Mouse (Mus musculus) large intestine, adult 2 months (tissue): ENCODE measurements around the gene Gm48551. TPM values are rescaled to one million over a fixed set of nuclear protein-coding genes. Genes with fewer than 3 reads are reported as not detected.

Source experiments
- DNase-seq: peaks from one replicate; pipeline ENCODE4 v3.0.0-alpha.2; 2012; ENCODE audit warnings: low read depth, low spot score
- WGBS: fragments of 180-500 bp; shearing (Covaris S2); methylation state at CpG from one replicate; pipeline ENCODE4 v1.1.7; 2018; 5-methylcytosine and 5-hydroxymethylcytosine counted together
- polyA plus RNA-seq: library from polyadenylated mRNA; depleted of rRNA; stranded (reverse); fragments of >200 nt; gene quantifications from 2 replicates; pipeline ENCODE4 v1.2.3, GENCODE M21; 2012

Gm48551 gene
- polyA plus RNA-seq, 1 experiment = 3.7 TPM

- no peak for DNase-seq
- 57% methylated on average over 12 of the region's 12 CpGs for WGBS
Observed at GRCm38 (mm10) chr10:81356352-81356990, 27.8 kb upstream of the Gm48551 start.

DNA sequence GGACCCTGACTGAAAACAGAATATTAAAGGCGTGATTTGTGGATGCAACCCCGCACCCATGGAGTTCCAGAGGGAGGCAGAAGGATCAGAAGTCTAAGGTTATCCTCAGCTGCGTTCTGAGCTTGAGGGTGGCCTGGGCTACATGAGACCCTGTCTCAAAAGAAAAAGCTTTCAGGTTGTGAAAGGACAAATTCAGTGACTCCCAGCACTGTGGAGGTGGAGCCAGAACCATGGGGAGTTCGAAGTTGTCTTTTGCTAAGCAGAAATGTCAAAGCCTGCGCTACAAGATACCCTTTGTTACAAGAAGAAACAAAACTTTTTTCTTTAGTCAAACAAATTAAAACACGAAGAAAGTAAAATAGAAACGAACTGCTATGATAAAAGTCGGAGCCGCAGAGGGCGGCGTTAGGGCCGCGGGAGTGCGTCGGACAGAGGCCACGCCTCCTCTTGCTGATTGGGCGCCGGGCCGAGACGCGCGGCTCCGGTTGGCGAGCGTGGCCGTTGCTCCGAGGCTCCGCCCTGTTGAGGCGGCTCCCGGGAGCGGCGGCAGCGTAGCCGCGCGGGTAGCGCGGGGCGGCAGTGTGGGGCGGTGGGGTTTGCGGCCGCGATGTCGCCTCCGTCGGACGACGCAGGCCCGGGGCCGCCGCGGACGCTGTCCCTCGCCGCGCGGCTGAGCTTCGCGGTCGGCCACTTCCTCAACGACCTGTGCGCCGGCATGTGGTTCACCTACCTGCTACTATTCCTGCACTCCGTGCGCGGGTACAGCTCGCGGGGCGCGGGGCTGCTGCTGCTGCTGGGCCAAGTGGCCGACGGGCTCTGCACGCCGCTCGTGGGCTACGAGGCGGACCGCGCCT lies 27.0 kb upstream of the Gm48551 start, which contains the start of gene Mfsd12:
Gene Mfsd12, plus strand, starts transcription at position 501 of the 854 bp plus-strand sequence.
- 2% methylated on average over 74 of the region's 79 CpGs for WGBS
- DNase-seq = no peak

DNA sequence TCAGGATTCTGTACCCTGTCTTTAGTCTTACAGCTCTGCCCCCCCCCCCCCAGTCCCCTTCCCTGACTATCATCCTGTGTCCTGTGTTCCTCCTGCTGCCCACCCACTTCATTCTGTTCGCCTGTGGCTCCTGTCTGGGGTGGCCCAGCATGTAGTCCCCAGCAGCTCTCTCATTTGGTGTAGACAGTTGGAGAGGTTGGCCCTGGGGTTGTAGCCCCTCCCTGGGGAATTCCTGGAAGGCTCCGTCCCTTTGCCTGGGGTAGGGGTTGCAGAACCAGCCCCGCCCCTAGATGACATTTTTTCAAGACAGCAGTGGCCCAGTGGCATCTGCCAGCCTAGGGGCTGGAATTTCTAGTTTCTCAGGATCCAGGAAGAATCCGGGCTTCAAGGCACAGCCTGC lies 26.1 kb upstream of the Gm48551 start:
- no peak for DNase-seq
- WGBS = 35% methylated on average over 4 of the region's 4 CpGs

GRCm38 (mm10) chr10:81358841-81359240 lies 25.4 kb upstream of the Gm48551 start:
- no peak for DNase-seq
- 39% methylated on average over 1 of the region's 1 CpGs for WGBS

DNA sequence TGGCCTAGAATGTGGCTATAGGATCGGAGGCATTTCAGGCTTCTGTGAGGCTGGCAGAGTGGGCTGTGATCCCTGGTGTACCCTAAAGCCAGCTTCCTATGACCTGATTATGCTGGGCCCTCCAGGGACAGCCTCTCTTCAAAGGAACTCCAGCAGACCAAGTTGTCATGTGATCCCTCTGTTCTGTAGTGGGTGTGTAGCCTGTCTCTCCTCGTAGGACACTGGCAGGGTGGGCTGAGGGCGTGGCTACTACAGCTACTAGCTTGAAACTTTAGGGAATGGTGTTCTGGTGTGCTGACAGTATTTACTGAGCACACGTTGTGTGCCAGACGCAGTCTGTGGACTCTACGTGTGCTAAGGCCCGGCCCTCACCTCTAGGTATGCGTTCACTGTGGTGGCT lies 23.5 kb upstream of the Gm48551 start:
- WGBS = 73% methylated on average over 8 of the region's 8 CpGs
- DNase-seq = no peak

GRCm38 (mm10) chr10:81362336-81362949 lies 21.8 kb upstream of the Gm48551 start:
- WGBS = 53% methylated on average over 12 of the region's 12 CpGs

DNA sequence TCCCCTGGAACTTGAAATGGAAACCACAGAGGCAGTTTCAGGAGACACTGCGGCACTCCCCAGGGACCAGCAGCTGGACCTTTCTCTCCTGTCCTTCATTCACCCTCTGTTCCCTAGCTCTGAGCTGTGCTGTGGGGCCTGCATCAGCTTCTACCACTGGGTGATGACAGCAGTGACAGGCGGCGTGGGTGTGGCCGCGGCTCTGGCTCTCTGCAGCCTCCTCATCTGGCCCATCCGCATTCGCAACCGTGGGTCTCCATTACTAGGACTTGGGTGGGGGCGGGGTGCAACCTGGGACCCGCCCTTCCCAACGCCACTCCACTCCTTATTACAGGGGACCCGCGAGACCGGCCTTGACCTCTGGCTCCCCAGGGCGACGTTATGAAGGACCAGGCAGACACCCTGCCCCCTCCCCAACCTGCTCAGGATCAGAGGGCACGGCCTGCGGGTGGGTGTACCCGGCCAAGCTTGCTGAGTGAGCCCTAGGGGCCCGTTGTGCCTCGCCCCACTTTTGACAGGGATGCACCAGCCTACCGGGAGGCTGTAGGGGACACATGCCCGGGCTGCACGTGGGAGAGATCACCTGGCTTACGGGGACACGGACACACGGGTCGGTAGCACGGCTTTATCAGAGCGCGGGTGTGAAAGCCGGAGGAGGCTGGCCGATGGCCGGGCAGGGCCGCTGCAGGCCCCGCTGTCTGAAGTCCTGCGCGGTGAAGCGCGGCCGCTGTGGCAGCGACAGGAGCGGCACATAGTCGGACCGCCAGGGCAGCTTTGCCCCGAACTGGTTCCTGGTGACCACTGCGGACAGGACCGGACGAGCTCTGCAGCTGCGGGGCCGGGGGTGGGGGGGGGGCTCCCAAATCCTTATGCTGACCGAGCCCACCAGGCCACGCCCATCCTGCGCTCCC lies 20.6 kb upstream of the Gm48551 start:
- WGBS = 40% methylated on average over 52 of the region's 54 CpGs

More at GRCm38 (mm10) chr10:81362336-81362949, 21.8 kb upstream of the Gm48551 start:
- no peak for DNase-seq

DNA sequence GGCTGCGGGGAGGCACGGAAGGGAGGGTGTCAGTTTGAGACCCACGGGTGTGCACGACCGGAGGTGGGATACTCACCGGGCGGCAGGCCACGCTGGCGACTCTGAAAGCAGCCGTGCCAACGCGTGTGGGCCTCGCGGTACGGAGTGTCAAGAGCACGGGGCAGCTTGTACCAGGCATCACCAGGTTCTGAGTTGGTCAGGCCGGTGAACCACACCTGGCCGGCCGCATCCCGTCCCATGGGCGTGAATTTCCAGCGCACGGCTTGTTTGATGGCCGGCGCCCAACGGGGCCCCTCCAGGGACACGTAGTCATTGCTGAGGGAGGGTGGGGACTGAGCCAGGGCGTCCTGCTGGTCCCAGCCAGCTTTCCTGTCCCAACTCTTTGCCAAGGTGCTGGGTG lies 19.6 kb upstream of the Gm48551 start:
- no peak for DNase-seq
- WGBS = 21% methylated on average over 28 of the region's 28 CpGs

More for the DNA sequence above, 20.6 kb upstream of the Gm48551 start:
- DNase-seq = no peak

- DNase-seq = no peak
- 35% methylated on average over 4 of the region's 4 CpGs for WGBS
Observed at GRCm38 (mm10) chr10:81365073-81365472, 19.2 kb upstream of the Gm48551 start.

GRCm38 (mm10) chr10:81365672-81366476 lies 18.4 kb upstream of the Gm48551 start, which contains the start of gene 4930404N11Rik:
Gene 4930404N11Rik (minus strand): TSS chr10:81365816.
- WGBS = 46% methylated on average over 12 of the region's 12 CpGs
- DNase-seq = no peak

GRCm38 (mm10) chr10:81366477-81367206 lies 17.6 kb upstream of the Gm48551 start:
- WGBS = 61% methylated on average over 6 of the region's 6 CpGs
- no peak for DNase-seq

DNA sequence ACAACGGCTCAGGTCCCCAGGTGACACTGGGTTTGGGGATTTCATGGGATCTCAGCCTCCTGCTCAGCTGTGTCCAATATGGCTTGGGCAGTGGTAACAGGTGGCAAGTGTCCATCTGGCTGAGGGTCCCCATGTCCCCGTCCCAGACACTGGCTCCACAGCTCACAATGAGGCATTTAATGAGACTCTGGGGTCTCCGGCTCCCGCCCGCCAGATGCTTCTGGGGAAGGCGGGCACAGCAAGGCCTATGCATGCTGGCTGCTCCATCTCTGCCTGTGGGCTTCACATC lies 17.1 kb upstream of the Gm48551 start:
- no peak for DNase-seq
- 91% methylated on average over 6 of the region's 6 CpGs for WGBS

DNA sequence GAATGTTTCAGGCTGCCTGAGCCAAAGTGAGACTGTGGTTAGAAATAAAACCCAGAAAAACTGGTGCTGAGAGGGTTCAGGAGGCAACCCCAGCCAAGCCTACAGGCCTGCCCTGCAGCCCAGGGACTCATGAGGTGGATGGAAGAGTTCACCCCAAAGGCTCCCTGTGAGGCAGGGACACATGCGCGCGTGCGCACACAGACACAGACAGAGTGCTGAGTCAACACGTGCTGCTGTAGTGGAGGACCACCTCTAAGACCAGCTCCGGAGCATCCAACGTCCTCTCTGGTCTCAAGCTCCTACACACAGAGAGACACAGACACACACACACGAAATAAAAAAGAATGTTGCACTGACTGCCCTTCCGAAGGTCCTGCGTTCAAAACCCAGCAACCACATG lies 8.9 kb upstream of the Gm48551 start:
- no peak for DNase-seq
- 94% methylated on average over 10 of the region's 10 CpGs for whole genome bisulfite sequencing

- no peak for DNase-seq
- 28% methylated on average over 6 of the region's 6 CpGs for WGBS
Observed at GRCm38 (mm10) chr10:81376561-81377361, 7.5 kb upstream of the Gm48551 start.

DNA sequence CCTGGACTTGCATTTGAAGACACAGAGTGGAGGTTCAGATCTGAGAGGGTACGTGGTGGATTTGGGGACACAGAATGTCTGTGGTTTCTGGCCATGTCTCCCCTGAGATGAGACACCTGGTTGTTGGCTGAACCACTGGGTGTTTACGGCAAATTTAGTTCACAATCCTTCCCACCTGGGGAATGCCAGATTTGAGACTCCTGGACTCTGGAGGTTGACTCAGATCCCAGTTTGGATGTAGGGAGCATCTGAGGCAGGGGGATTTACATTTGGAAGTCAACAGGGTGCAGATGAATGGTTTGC lies 7.0 kb upstream of the Gm48551 start:
- no peak for DNase-seq
- WGBS = 19% methylated on average over 2 of the region's 2 CpGs

DNA sequence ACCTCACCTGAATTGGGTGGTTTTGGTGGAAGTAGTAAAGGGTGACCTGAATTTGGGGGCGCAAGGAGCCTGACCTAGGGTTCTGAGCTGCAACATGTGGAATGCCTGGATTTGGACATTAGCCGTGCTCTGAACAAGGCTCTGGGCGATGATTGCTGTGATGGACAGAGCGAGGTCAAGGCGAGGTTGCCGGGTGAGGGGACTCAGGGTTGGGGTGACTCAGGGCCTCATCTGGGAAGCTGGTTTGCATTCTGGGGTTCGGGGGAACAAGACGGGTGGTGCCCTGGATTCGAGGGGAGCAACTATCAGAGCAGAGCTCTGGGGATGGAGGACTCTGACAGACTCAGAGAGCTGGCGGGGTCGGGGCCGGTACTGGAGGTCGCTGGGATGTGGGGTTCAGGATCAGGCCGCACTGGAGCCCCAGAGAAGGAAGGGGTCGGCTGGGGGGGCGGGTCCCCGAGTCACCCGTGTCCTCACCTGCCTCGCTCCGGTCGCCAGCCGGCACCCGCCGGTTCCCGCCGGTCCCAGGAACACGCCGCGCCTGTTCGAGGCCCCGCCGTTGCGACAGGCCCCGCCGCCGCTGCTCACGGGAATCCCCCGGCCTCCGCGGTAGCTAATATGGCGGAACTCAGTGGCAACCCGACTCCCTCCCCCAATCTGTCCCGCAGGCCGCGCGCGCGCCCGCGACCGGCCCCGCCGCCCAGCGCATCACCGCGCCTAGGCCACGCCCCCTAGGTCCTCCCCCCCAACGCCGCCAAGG lies 6.3 kb upstream of the Gm48551 start, which contains the start of gene Fzr1:
Gene Fzr1, minus strand, starts transcription at position 724 of the 760 bp plus-strand sequence.
- under 1% methylated on average over 56 of the region's 59 CpGs for WGBS
- DNase-seq = no peak
